Mouse (Mus musculus): ENCODE data around the gene Ncf4.

DNA sequence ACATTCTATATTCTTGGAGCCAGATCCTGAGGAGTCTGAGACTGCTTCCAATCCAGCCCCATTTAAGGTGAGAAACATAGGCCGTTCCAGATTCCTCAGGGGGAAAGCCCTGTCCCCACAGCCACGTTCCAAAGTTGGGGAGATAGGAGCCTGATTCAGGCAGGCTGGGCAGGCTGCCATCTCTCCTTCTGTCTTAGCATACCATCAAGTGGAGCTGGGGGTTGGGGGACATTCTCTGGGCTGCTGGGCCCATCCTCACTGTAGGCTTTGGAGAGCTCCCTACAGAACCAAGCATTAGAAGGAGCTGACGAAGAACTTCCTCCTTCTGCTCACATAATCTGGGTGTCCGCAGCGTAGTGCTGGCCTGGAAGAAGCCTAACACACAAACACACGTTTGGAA, 827 bp upstream of the Ncf4 start:
- TF ChIP-seq CTCF (IDR thresholded peaks at IDR 0.05; ENCODE audit: low read depth), result no peak
- no peak for TF ChIP-seq EP300 (IDR thresholded peaks at IDR 0.05; ENCODE audit: low read depth)

Data from liver, embryonic 14.5 days (tissue).